Mouse (Mus musculus): Measurements from ENCODE around the gene Phc1. TPM values are rescaled to one million over a fixed set of nuclear protein-coding genes. Genes with fewer than 3 reads are reported as not detected.
"Not testable (repeated sequence)": the region's sequence is repeated elsewhere in the genome, so short reads cannot be mapped to it uniquely, and the experiment has no call there.

Gene Phc1
- polyA plus RNA-seq, 1 experiment from 2014 or later = 26.6 TPM

DNA sequence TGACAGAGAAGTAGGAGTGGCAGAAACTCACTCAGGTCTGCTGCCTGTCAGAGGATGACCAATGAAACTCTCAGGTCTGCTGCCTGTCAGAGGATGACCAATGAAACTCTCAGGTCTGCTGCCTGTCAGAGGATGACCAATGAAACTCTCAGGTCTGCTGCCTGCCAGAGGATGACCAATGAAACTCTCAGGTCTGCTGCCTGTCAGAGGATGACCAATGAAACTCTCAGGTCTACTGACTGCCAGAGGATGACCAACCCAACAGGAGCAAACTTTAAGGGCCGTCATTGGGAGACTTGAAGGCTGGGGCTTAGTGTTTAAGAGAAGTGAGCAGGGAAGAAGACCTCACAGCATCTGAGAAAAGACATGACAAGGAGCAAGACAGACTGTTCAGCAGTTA, 7.0 kb upstream of the Phc1 start:
- not testable (repeated sequence) for DNase-seq (ENCODE audit: low spot score); H3K9me3 ChIP-seq (replicated peaks); H3K36me3 ChIP-seq; H3K27me3 ChIP-seq (ENCODE audit: low read depth, poor library complexity, severe bottlenecking); H3K4me3 ChIP-seq; H3K27ac ChIP-seq (replicated peaks)
- H3K4me1 ChIP-seq = peaks cover 15% of the 10 kb centered on the region
- 62% methylated on average over 1 of the region's 1 CpGs for WGBS

DNA sequence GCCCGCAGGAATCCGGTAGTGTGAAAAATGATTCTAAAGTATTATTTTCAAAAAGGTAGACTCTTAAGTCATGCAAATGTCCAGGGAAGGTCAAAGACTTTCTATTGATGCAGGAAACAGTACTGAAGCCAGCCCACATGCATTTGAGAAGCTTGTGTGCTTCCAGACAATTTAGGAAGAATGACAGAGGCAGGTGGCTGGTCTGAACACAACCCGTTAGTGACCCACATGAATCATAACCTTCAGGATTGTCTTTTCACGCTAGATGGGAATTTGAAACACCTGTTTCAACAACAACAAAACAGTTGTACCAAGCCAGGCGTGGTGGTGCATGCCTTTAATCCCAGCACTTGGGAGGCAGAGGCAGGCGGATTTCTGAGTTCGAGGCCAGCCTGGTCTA, 6.0 kb upstream of the Phc1 start:
- Histone ChIP-seq H3K27me3 (ENCODE audit: low read depth, poor library complexity, severe bottlenecking) (no peaks in the 10 kb centered on the region), H3K9me3 (replicated peaks) (no peaks in the 10 kb centered on the region), H3K36me3 (no peaks in the 10 kb centered on the region), H3K4me3 (no peak overlapping the region), H3K4me1 (peaks cover 15% of the 10 kb centered on the region), H3K27ac (replicated peaks) (no peak overlapping the region)
- WGBS = 86% methylated on average over 7 of the region's 7 CpGs
- DNase-seq (ENCODE audit: low spot score) = no peak

DNA sequence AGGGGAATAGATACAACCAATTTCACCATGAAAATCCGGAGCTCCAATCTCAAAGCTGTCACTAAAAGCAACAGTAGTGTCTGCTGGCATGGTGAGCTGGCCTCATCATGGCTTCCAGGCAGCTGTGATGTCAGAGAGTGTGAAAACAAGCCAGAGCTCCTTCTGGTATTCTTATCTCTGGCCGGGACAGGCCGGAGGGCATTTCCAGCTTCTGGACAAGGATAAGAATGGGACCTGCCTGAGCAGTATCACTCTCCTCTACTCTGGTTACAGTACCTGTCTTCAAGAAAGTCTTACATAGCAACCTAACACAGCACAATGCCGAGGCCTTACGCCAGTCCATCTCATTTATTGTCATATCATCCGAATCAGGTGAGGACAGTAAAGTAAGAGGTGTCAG, 5.4 kb upstream of the Phc1 start:
- Histone ChIP-seq H3K4me1 (peaks cover 20% of the 10 kb centered on the region), H3K27me3 (ENCODE audit: low read depth, poor library complexity, severe bottlenecking) (no peaks in the 10 kb centered on the region), H3K9me3 (replicated peaks) (no peaks in the 10 kb centered on the region), H3K27ac (replicated peaks) (0 out of 2 replicates have a peak overlapping the region, but pooled peaks have one; percentile 46), H3K4me3 (no peak overlapping the region), H3K36me3 (no peaks in the 10 kb centered on the region)
- 87% methylated on average over 6 of the region's 6 CpGs for WGBS
- DNase-seq (ENCODE audit: low spot score) = no peak

- no peaks in the 10 kb centered on the region for H3K27me3 ChIP-seq (ENCODE audit: low read depth, poor library complexity, severe bottlenecking)
- DNase-seq (ENCODE audit: low spot score) = peak; percentile 16
- H3K9me3 ChIP-seq (replicated peaks) = no peaks in the 10 kb centered on the region
- peaks cover 25% of the 10 kb centered on the region for H3K4me1 ChIP-seq
- H3K36me3 ChIP-seq = no peaks in the 10 kb centered on the region
- 54% methylated on average over 9 of the region's 9 CpGs for WGBS
- H3K4me3 ChIP-seq = no peak overlapping the region
- H3K27ac ChIP-seq (replicated peaks) = peak overlapping the region; percentile 63; the same call in 1 of the 2 replicates
Observed at GRCm38 (mm10) chr6:122344386-122345116, 4.2 kb upstream of the Phc1 start.

DNA sequence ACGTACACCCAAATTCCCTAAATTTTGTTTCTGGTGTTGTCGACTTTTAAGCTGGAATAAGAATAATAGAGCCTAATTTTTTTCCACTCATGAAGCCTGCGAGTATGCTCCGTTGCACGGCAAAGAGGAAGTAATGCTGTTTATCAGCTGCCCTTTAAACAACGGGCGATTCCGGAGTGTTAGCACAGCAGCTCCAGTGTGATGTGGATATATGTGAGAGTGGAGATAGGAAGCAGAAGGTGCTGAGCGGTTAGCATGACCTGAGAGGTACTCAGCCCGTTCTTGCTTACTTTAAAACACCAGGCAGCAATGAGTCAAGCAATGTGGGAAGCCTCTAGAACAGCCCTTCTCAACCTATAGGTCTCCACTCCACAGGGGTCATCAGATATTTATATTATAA, 3.4 kb upstream of the Phc1 start:
- no peaks in the 10 kb centered on the region for H3K36me3 ChIP-seq

DNA sequence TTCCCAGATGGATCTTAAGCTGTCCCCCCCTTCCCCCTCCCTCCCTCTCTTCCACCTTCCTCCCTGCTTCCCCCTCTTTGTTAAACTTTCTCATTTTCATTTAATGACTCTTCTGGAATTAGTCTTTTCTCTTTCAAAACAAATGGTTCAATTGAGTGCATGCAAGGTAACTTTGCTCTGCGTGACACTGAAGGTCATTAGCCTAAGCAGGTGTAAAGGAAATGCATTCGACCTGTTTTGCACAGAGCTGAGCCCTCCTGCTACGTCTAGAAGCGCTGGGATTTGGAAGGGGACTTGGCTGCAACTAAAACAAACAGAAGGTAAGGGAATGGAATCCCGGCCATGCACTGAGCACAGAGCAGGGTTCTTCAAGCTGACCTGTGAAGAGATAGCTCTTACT, 1.8 kb upstream of the Phc1 start:
- Histone ChIP-seq H3K27ac (replicated peaks) (no peak overlapping the region), H3K4me1 (peaks cover 46% of the 10 kb centered on the region), H3K36me3 (no peaks in the 10 kb centered on the region), H3K4me3 (no peak overlapping the region), H3K27me3 (ENCODE audit: low read depth, poor library complexity, severe bottlenecking) (no peaks in the 10 kb centered on the region), H3K9me3 (replicated peaks) (no peaks in the 10 kb centered on the region)
- DNase-seq (ENCODE audit: low spot score) = no peak
- WGBS = 25% methylated on average over 5 of the region's 5 CpGs

More for the DNA sequence above, 3.4 kb upstream of the Phc1 start:
- peaks cover 30% of the 10 kb centered on the region for H3K4me1 ChIP-seq
- no peaks in the 10 kb centered on the region for H3K27me3 ChIP-seq (ENCODE audit: low read depth, poor library complexity, severe bottlenecking)
- H3K9me3 ChIP-seq (replicated peaks) = no peaks in the 10 kb centered on the region
- no peak for DNase-seq (ENCODE audit: low spot score)
- H3K4me3 ChIP-seq = no peak overlapping the region
- H3K27ac ChIP-seq (replicated peaks) = no peak overlapping the region
- WGBS = 74% methylated on average over 10 of the region's 10 CpGs

GRCm38 (mm10) chr6:122341038-122341810, 863 bp upstream of the Phc1 start:
- H3K4me3 ChIP-seq = peak overlapping the region; percentile 80
- no peak for DNase-seq (ENCODE audit: low spot score)
- 34% methylated on average over 7 of the region's 7 CpGs for WGBS

GRCm38 (mm10) chr6:122339648-122340341, 566 bp downstream of the Phc1 start:
- peak; percentile 91 for DNase-seq (ENCODE audit: low spot score)
- Histone ChIP-seq H3K9me3 (replicated peaks) (no peaks in the 10 kb centered on the region), H3K4me3 (peak overlapping the region; percentile 80), H3K36me3 (peaks cover 19% of the 10 kb centered on the region), H3K27me3 (ENCODE audit: low read depth, poor library complexity, severe bottlenecking) (no peaks in the 10 kb centered on the region), H3K4me1 (peaks cover 36% of the 10 kb centered on the region), H3K27ac (replicated peaks) (peak overlapping the region; percentile 96)
- whole genome bisulfite sequencing = under 1% methylated on average over 23 of the region's 71 CpGs

More at GRCm38 (mm10) chr6:122341038-122341810, 863 bp upstream of the Phc1 start:
- peaks cover 7% of the 10 kb centered on the region for H3K36me3 ChIP-seq
- no peaks in the 10 kb centered on the region for H3K27me3 ChIP-seq (ENCODE audit: low read depth, poor library complexity, severe bottlenecking)
- peak overlapping the region; percentile 96 for H3K27ac ChIP-seq (replicated peaks)
- peaks cover 46% of the 10 kb centered on the region for H3K4me1 ChIP-seq
- H3K9me3 ChIP-seq (replicated peaks) = no peaks in the 10 kb centered on the region

- Histone ChIP-seq H3K27ac (replicated peaks) (peak overlapping the region; percentile 96), H3K9me3 (replicated peaks) (no peaks in the 10 kb centered on the region), H3K4me1 (peaks cover 31% of the 10 kb centered on the region), H3K36me3 (peaks cover 25% of the 10 kb centered on the region), H3K4me3 (peak overlapping the region; percentile 80), H3K27me3 (ENCODE audit: low read depth, poor library complexity, severe bottlenecking) (no peaks in the 10 kb centered on the region)
- peak; percentile 74 for DNase-seq (ENCODE audit: low spot score)
- WGBS = under 1% methylated on average over 29 of the region's 51 CpGs
Observed at GRCm38 (mm10) chr6:122339047-122339647, 1.2 kb downstream of the Phc1 start.

- DNase-seq (ENCODE audit: low spot score) = no peak
- no peak overlapping the region for H3K27ac ChIP-seq (replicated peaks)
- H3K27me3 ChIP-seq (ENCODE audit: low read depth, poor library complexity, severe bottlenecking) = no peaks in the 10 kb centered on the region
- WGBS = 78% methylated on average over 6 of the region's 6 CpGs
- peaks cover 41% of the 10 kb centered on the region for H3K36me3 ChIP-seq
- H3K4me1 ChIP-seq = peaks cover 31% of the 10 kb centered on the region
- H3K4me3 ChIP-seq = no peak overlapping the region
- H3K9me3 ChIP-seq (replicated peaks) = no peaks in the 10 kb centered on the region
Observed at GRCm38 (mm10) chr6:122337546-122337945, 2.8 kb downstream of the Phc1 start.

DNA sequence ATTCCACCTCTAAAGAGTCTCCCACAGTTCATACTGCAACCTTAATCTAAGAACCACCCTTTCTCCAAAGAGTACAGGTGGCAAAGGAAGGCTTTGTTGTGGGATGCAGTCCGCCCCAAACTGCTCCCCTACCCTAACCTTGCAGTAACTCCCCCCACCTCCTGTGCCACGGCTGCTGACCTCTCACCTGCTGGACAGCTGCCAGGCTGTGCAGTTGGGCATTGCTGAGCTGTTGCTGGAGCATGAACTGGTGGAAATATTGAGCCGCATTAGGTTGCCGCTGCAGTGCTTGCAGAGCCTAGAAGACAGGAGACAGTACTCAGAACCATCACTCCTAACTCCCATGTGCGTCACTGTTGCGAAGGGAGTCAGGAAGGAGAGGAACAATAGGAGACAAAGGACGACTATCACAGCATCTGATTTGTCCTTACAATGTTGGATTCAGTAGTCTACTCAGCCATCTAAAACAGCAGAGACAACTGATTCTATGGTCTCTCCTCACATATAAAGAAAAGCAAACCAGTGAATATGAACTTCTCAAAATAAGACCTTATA, 5.5 kb downstream of the Phc1 start:
- no peak overlapping the region for H3K4me3 ChIP-seq
- no peak for DNase-seq (ENCODE audit: low spot score)
- H3K36me3 ChIP-seq = peaks cover 68% of the 10 kb centered on the region
- no peaks in the 10 kb centered on the region for H3K27me3 ChIP-seq (ENCODE audit: low read depth, poor library complexity, severe bottlenecking)
- no peak overlapping the region for H3K27ac ChIP-seq (replicated peaks)
- no peaks in the 10 kb centered on the region for H3K9me3 ChIP-seq (replicated peaks)
- peaks cover 21% of the 10 kb centered on the region for H3K4me1 ChIP-seq
- WGBS = 89% methylated on average over 7 of the region's 7 CpGs

DNA sequence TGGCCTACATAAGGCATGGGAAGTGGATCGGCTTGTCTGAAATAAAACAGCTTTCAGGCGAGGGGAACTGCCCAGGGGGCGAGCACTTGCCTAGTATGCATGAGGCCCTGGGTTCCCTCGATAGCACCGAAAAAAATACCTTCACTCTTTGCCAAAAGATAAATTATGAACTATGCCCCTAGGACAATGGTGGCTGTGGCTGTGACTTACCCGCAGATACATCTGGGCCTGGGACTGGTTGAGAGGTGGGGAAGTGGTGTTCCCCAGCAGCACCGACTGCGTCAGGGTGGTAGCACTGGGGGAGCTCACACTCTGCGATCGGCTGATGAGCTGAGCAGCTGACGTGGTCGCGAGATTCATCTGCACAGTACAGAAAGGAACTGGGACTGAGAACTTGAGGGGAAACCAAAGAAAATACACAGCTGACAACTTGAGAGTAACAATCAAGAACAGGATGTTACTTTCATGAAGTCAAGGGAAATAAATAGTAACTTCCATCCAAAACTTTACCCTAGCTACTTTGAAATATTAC, 7.2 kb downstream of the Phc1 start:
- Histone ChIP-seq H3K27me3 (ENCODE audit: low read depth, poor library complexity, severe bottlenecking) (no peaks in the 10 kb centered on the region), H3K4me3 (no peak overlapping the region), H3K36me3 (peaks cover 85% of the 10 kb centered on the region), H3K27ac (replicated peaks) (no peak overlapping the region), H3K9me3 (replicated peaks) (no peaks in the 10 kb centered on the region), H3K4me1 (peaks cover 10% of the 10 kb centered on the region)
- no peak for DNase-seq (ENCODE audit: low spot score)
- 92% methylated on average over 13 of the region's 13 CpGs for WGBS

Measured in midbrain, embryonic 10.5 days (tissue).